Mouse (Mus musculus) liver, embryonic 14.5 days (tissue): ENCODE measurements at regions not wholly inside any gene's neighbourhood (a gene's known extent, or its start where the extent isn't known, plus 50 kb on each side); places are given as distances from the start of the nearest gene placed in this dataset.

Experiments
- ATAC-seq: fragments of 200-750 bp; cut with Nextera tagmentation; 2 replicates; pipeline ENCODE4 v1.8.0; 2017; ENCODE audit warnings: moderate number of reproducible peaks, mild to moderate bottlenecking, moderate library complexity; ENCODE audit not compliant: insufficient read depth
- DNase-seq, 3 experiments: peaks; one replicate each; pipeline ENCODE4 v3.0.0-alpha.2; 2012 to 2013; ENCODE audit warnings: low read depth in 3 of 3, low spot score in 3 of 3
- H3K27ac ChIP-seq: fragments of 300-500 bp; sonication (generic); 2 replicates; pipeline ENCODE4 v1.5.1; 2014; ENCODE audit warnings: moderate library complexity, mild to moderate bottlenecking, control low read depth, inconsistent platforms
- H3K27me3 ChIP-seq: fragments of 300-500 bp; sonication (generic); 2 replicates; pipeline ENCODE4 v1.6.1; 2014; ENCODE audit warnings: mild to moderate bottlenecking, low read length, moderate library complexity; ENCODE audit not compliant: control insufficient read depth, insufficient read depth
- H3K36me3 ChIP-seq: fragments of 300-500 bp; sonication (generic); replicated peaks from 2 replicates; pipeline ENCODE4 v1.6.1; 2014; ENCODE audit warnings: low read depth; ENCODE audit not compliant: control insufficient read depth, insufficient read depth
- H3K4me1 ChIP-seq, 2 experiments: fragments of 200-500 bp in 1 of 2; fragments of 300-500 bp in 1 of 2; sonication (generic) in 1 of 2; replicated peaks; 2 replicates each; pipeline ENCODE4 v1.6.1; 2012 to 2014; ENCODE audit warnings: antibody characterized with exemption in 1 of 2, inconsistent platforms in 1 of 2, low read length in 1 of 2; ENCODE audit not compliant: control insufficient read depth in 2 of 2, insufficient read depth in 2 of 2
- H3K4me2 ChIP-seq: fragments of 300-500 bp; sonication (generic); 2 replicates; pipeline ENCODE4 v1.6.1; 2014; ENCODE audit warnings: low read depth, mild to moderate bottlenecking, control low read depth, moderate library complexity
- H3K4me3 ChIP-seq, 2 experiments: fragments of 200-500 bp in 1 of 2; fragments of 300-500 bp in 1 of 2; sonication (generic) in 1 of 2; 2 replicates each; pipeline ENCODE4 v1.5.1; 2012 to 2014; ENCODE audit warnings: low read depth in 2 of 2, low read length in 2 of 2, mild to moderate bottlenecking in 2 of 2, control low read depth in 1 of 2, inconsistent platforms in 1 of 2, moderate library complexity in 1 of 2; ENCODE audit not compliant: insufficient read depth in 1 of 2
- H3K9ac ChIP-seq: fragments of 300-500 bp; sonication (generic); replicated peaks from 2 replicates; pipeline ENCODE4 v1.6.1; 2014; ENCODE audit warnings: mild to moderate bottlenecking, control low read depth, moderate library complexity
- H3K9me3 ChIP-seq: fragments of 300-500 bp; sonication (generic); 2 replicates; pipeline ENCODE4 v1.6.1; 2016; ENCODE audit warnings: low read length, mixed read lengths; ENCODE audit not compliant: control insufficient read depth
- CTCF ChIP-seq: IDR thresholded peaks from 2 replicates; pipeline ENCODE4 v1.5.1; 2016; ENCODE audit warnings: antibody characterized with exemption, low read depth, control low read depth
- EP300 ChIP-seq: IDR thresholded peaks from 2 replicates; pipeline ENCODE4 v1.6.1; 2016; ENCODE audit warnings: antibody characterized with exemption, low read depth
- WGBS: fragments of 180-500 bp; shearing (Covaris S2); extraction: QIAGEN DNeasy Blood & Tissue Kit; methylation state at CpG from one replicate; pipeline ENCODE4 v1.1.7; 2014; ENCODE audit not compliant: insufficient replicate concordance; 5-methylcytosine and 5-hydroxymethylcytosine counted together

DNA sequence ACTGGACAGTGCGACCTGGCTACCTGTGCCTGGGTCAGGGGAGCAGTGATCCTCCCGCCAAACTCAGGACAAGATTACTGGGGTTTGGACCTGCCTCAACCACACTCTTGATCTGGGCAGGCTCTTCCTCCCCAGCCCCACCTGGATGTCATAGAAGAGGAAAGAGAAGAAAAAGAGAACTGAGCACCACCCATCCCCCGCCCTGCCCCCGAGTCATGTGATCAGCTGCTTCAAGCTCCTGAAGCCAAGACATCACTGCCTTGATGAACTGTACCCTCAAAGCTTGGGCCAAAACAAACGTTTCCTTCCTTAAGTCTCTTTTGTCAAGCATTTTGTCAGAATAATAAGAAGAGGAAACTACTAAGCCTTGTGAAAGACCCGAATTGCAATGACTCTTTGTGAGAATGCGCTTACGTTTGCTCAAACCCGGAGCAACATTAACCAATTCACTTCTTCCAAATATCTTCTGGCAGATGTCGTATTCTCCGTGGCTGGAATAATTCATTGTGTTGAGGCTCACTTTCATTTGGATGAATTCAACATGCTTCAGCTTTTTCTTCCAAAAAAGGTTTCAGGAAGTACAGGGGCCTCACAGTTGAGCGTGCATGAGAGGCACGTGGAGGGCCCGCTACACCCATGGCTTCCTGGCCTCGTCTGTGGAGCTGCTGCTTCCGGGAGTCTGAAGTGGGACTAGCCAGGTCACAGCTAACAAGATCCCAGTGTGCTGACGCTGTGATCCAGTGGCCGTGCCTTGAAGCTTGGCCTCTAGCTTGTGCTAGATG lies 169.5 kb downstream of the Kdr start:
- Histone ChIP-seq H3K36me3 (no peaks in the 10 kb centered on the region), H3K4me2 (no peak overlapping the region), H3K27ac (no peak overlapping the region), H3K4me1 (no peaks in the 10 kb centered on the region), H3K9me3 (no peaks in the 10 kb centered on the region), H3K4me3 (no peak overlapping the region), H3K27me3 (no peaks in the 10 kb centered on the region), H3K9ac (no peak overlapping the region)
- ATAC-seq (no peak), DNase-seq (no peak)
- TF ChIP-seq CTCF (no peak), EP300 (no peak)
- WGBS: 55% methylated on average over 18 of the region's 18 CpGs

DNA sequence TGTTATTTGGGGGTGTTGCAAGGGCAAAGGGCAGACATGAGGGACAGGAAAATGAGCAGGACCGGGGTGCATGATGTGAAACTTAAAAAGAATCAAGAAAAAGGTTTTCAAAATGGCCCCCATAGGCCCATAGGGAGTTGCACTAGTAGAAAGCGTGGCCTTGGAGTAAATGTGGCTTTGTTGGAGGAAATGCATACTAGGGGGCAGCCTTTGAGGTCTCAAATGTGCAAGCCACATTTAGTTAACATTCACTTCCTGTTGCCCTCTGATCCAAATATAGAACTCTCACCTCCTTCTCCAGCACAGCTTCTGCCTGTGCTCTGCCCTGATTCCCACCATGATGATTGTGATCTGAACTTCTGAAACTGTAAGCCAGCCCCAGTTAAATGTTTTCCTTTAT lies 173.2 kb downstream of the Kdr start:
- TF ChIP-seq CTCF (no peak), EP300 (no peak)
- Histone ChIP-seq H3K27me3 (no peaks in the 10 kb centered on the region), H3K4me2 (no peak overlapping the region), H3K36me3 (no peaks in the 10 kb centered on the region), H3K27ac (no peak overlapping the region), H3K4me1 (no peaks in the 10 kb centered on the region; a peak in 1 of 4 replicates), H3K4me3 (no peak overlapping the region), H3K9me3 (no peaks in the 10 kb centered on the region), H3K9ac (no peak overlapping the region)
- WGBS: 75% methylated on average over 2 of the region's 2 CpGs
- ATAC-seq (no peak), DNase-seq (no peak)

DNA sequence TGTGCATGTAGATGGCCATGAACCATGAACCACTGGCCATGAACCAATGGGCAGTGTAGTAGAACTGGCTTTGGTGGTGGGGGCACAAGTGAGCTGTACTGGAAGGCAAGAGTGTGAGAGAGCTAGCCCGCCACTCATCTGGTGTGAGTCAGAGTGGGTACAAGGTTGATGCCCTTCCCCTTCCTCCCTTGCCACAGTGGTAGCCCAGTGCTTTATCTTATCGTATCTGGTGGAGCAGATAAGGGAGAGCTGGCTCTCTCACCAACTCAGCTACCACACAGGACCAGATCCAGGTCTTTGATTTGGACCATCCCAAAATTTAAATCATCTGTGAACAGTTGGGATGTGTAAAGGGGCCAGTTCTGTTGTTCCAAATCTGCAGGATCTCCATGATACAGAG lies 173.9 kb downstream of the Kdr start:
- no peaks in the 10 kb centered on the region; a peak in 1 of 4 replicates for H3K4me1 ChIP-seq
- no peak overlapping the region for H3K4me2 ChIP-seq
- H3K36me3 ChIP-seq: no peaks in the 10 kb centered on the region
- no peaks in the 10 kb centered on the region for H3K27me3 ChIP-seq
- 50% methylated on average over 2 of the region's 2 CpGs for WGBS
- no peak overlapping the region for H3K9ac ChIP-seq
- H3K9me3 ChIP-seq: no peaks in the 10 kb centered on the region
- ATAC-seq: no peak
- no peak overlapping the region for H3K27ac ChIP-seq
- TF ChIP-seq EP300: no peak
- no peak for TF ChIP-seq CTCF
- no peak for DNase-seq
- H3K4me3 ChIP-seq: no peak overlapping the region

DNA sequence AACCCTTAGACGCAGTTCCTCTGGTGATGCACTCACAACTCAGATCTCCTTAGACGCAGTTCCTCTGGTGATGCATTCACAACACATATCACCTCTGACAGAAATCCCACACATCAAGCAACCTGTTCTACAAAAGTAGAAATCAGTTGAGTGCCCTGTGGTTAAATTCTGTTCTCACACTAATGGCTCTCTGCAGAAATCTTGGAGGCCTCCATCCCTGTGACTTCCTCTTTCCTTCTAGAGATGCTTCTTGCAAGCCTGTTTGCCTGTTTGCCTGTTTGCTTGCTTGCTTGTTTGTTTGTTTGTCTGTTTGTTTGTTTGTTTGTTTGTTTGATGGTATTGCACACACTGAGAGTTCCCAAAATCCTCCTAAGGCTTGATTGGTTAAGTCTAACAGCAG lies 175.2 kb downstream of the Kdr start:
- ATAC-seq (no peak), DNase-seq (no peak)
- Histone ChIP-seq H3K36me3 (no peaks in the 10 kb centered on the region), H3K27ac (no peak overlapping the region), H3K27me3 (no peaks in the 10 kb centered on the region), H3K4me1 (no peaks in the 10 kb centered on the region; a peak in 1 of 4 replicates), H3K4me3 (no peak overlapping the region), H3K9me3 (no peaks in the 10 kb centered on the region), H3K9ac (no peak overlapping the region), H3K4me2 (no peak overlapping the region)
- WGBS: 55% methylated on average over 2 of the region's 2 CpGs
- TF ChIP-seq EP300 (no peak), CTCF (no peak)

DNA sequence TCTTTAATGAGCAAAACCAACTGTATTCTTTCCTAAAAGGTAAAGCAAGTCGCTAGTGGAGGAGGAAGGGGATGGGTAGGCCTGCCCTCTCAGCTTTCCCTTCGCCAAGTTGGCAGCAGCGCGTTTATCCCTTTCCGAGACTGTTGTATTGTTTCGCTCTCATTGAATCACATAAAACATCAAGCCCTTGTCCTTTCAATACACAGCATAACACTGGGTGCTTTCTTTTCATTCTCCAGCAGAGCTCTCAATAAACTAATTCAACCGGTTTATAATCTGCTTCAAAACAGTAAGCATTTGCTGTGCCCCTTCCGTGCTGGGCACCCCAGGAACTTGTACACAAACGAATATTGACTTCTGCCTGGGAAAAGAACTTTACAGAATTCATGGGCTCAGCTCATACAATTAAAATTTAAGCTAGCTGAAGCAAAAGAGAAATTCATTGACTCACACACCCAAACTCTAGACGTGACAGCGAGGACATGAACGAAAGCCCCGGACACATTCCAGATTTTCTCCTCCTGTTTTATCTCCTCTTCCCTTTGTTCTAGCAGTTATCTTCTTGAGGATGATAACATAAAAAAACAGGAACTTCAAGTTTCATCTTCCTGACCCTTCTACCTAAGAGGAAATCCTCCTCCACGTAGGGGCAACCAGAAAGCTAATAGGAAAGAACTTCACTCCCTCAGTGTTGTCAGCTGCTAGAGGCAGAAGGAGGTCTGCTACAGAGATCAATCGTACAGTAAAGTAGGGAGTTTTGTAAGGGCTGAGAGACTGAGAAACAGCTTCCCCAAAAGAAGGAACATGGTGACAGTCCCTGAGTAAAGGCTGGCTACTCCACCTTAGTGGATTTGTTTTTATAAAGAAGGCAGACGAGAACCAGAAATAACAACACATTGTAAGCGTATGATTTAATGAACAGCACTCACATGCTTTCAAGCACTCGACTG lies 177.9 kb downstream of the Kdr start:
- Histone ChIP-seq H3K27ac (no peak overlapping the region), H3K4me2 (no peak overlapping the region), H3K9me3 (no peaks in the 10 kb centered on the region), H3K9ac (no peak overlapping the region), H3K27me3 (no peaks in the 10 kb centered on the region), H3K4me1 (no peaks in the 10 kb centered on the region; a peak in 1 of 4 replicates), H3K36me3 (no peaks in the 10 kb centered on the region), H3K4me3 (no peak overlapping the region)
- ATAC-seq (no peak), DNase-seq (no peak)
- TF ChIP-seq EP300: no peak
- TF ChIP-seq CTCF: no peak
- 49% methylated on average over 18 of the region's 18 CpGs for WGBS
